Mouse (Mus musculus): ENCODE results near the gene Actr1a.

The Actr1a gene

DNA sequence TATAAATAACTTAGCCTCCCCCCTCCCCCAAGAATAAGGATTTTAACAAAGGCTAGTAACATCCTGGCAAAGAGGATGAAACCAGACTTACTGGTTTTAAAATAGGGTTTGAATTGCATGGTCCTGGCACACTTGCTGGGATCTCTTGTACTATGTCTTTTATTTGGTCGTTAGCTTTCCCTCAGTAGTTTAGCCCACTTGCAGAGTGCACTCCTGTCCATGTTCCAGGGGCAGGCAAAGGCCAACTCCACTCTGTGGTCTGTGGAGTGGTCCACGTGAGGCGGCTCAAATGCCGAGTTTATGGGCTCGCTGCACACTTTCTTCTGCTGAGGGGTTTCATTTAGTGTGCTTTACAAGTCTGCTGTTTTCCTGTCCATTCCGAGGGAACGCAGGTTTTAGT, 4.3 kb upstream of the Actr1a start:
- no peak for DNase-seq (ENCODE audit: low read depth, low spot score)

DNA sequence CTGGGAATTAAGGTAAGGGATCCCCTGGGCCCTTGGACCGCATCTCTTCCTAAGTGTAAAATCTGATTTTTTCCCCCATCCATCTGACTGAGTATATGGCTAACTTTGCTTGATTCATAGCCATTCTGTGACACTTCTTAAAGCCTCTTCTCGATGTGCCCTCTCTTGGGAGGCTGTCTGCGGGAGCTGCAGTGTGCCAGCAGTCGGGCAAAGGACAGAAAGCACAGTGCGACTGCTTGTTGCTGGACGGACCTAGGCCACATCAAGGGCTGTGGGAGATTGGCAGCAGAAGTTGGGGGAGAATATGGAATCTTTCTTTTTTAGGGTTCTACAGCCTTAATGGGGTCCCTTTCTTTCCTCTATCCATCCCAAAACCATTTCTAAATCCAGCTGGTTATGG, 3.8 kb upstream of the Actr1a start:
- DNase-seq (ENCODE audit: low read depth, low spot score), result no peak

DNA sequence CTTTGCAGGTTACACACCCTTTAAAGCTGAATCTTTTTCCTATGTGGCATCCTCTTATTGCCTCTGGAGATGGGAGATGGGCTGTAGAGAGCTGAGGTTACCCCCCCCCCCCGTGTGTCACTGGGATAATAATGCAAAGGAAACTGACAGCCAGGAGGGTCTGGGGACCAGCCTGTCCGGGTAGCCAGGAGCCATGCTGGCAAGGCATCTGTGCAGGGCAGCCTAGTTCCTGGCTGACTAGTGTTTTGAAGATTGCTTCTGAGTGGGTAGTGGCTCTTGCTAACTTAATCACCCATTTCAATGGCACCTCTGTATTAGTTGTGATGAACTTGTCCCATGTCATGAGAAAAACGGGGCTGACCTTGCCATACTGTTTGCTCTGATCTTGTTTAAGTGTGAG, 2.9 kb upstream of the Actr1a start:
- no peak for DNase-seq (ENCODE audit: low read depth, low spot score)

DNA sequence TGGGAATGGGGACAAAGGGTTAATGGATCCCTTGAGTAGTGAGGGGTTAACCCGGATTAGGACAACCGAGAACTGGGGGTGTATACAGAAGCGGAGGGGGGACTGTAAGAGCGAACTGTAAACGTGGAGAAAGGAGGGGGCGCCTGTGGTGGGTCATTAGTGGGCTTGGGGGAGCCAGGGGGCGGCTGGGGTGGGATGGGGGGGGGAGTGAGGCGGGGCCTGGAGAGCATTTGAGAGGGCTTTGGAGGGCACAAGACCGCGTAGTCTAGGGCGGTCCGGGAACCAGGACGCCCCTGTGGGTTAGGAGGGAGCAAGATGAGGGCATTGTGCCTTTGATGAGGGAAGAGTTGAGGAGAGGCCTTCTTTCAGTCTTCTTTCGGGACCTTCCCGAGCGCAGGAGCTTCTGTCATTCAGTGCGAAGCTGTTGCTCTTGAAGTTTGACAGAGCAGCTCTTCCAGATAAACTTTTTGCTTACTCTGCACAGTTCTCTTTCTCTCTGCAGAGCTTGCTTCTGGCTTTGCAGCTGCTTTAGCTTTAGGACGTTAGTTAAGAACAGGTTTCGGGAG, 2.0 kb upstream of the Actr1a start:
- DNase-seq (ENCODE audit: low read depth, low spot score), result no peak

DNA sequence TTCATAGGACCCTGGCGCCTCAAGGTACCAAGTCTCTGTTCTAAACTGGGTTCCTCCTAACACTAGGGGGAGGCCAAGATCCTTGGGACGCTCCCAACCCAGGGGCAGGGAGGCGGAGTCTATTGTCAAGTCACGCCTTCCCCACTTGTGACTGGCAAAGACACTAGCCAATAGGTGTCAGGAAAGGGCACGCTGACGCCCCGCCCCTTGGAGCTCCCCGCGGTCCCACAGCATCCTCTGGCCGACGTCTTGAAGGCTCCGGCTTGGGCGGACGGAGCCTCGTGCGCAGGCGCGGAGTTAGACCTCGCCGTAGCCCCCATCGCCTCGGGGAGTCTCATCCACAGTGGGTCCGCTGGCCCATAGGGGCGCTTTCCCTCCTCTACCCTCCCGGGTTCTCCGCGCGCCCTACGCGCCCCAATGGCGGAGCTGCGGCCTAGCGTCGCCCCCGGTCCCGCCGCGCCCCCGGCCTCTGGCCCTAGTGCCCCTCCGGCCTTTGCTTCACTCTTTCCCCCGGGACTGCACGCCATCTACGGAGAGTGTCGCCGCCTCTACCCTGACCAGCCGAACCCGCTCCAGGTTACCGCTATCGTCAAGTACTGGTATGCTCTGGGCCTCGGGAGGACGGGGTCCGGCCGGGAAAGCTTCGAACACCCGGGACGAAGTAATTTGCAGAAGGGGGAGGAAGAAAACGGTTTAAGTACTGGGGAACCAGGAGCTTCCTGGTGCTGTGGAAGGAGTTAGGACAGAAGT, 1.3 kb upstream of the Actr1a start, which contains the start of gene Sufu:
Gene Sufu, plus strand, starts transcription at position 211 of the 750 bp plus-strand sequence.
- DNase-seq (ENCODE audit: low read depth, low spot score), result peak; percentile 99

DNA sequence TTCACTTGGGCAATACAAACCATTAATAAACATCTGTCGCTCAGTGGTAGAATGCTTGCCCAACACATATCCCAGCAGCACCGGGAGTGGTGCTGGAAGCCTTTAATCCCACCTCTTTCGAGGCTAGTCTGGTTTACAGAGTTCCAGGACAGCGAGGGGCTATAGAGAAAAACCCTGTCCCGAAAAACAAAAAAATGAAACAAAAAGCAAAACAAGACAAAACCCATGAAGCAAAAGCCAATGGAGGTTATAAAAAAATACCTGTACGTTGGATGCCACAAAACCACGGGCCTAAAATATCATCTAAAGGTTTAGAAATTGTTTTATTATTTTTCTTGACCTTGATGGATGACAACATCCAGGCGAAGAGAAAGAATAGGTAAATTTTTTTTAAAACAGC, 561 bp upstream of the Actr1a start:
- DNase-seq (ENCODE audit: low read depth, low spot score), result no peak

DNA sequence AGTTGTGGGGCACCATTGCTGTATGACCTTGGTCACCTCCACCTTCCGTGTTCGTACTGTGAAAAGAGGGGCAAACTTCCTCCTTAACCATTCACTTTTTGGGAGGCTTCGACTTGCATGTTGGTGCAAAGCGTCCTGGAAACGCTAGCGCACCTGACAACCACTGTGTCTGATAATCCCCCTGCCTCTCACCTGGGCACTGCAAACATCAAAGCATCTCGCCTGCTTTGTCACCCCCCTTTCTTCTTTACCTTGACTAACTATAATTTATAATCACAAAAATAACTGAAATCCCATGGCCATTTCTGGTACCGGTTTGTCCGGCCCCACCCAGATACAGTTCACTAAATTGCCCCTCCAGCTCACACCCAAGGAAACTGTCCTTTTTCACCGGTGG, 838 bp downstream of the Actr1a start:
- DNase-seq (ENCODE audit: low read depth, low spot score), result peak; percentile 15

DNA sequence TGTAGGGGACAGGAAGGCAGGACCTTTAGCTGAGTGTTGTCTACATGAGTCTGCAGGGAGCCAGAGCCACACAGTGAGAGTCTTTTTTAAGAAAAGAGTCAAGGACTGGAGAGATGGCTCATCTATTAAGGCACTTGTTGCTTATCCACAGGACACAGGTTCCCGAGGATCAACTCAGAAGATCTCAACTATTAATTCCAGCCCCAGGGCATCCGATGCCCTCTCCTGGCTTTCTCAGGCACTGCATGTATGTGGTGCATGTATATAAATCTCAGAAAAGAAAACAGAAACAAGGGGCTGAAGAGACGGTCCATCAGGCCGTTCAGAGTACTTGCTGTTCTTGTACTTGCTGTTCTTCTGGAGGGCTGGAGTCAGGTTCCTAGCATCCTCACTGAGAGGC, 3.5 kb downstream of the Actr1a start:
- DNase-seq (ENCODE audit: low read depth, low spot score), result no peak

DNA sequence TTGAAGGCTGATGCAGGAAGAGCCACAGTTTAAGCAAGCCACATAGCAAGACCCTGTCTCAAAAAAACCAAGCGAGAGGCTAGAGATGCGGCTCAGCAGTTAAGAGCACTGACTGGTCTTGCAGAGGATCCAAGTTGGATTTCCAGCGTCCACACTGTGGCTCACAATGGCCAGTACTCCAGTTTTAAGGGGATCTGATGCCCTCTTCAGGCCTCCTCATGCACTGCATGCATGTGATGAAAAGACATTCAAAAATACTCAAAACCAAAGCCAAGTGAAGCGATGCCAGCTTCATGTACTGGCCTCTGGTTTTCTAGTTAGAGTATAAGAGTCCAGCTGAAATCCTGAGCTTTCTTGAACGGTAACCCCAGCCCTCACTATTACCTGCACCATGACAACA, 5.7 kb downstream of the Actr1a start:
- DNase-seq (ENCODE audit: low read depth, low spot score), result no peak

DNA sequence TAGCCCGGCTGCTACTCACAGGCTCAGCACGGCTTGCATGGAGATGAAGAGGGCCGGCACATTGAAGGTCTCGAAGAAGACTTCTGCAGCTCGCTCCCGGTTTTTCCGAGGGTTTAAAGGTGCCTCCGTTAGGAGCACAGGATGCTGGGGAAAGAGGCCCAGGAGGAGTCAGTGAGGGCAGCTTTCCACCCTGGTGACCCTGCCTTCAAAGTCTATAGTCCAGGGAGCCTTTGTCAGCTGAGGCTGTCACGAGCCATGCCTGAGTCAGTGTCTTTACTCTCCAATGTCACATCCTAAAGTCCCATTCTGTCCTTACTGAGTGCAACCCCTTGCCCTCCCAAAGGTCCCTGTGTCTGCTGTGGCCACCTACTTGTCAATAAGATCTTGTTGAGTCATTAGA, 13.3 kb downstream of the Actr1a start:
- no peak for DNase-seq (ENCODE audit: low read depth, low spot score)

DNA sequence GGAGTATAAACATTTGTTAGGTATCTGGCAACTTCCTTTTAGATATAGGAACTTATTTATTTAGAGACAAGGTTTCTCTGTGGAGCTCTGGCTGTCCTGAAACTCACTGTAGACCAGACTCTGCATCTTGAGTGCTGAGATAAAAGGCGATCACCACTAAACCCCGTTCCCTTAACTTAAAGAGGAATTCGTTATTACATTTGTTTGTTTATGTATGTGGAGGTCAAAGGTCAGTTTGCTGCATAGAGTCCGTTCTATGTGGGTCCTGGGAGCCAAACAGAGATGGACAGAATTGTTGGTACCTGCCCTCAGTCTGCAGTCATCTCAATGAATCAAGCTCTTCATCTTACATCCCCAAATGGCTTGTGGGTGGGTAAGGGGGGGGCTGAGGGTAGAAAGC, 19.7 kb downstream of the Actr1a start:
- DNase-seq (ENCODE audit: low read depth, low spot score), result no peak

DNA sequence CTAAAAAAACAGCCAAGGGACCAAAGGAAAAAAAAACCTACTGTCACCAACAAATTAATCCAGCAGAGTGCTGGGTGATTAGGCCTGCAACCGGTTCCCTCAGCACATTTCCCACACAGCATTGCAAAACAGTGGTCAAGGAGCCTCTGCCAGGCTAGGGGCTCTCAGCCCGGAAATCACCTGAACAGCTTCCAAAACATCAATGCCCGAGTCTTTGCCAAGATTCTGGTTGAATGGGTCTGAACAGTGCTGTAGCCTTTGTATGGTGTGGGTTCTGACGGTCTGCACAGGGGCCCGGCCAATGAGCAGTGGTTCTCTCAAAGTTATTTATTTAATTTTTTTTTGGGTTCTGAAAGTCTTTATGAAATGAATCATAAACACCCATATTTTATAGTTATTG, 20.1 kb downstream of the Actr1a start:
- no peak for DNase-seq (ENCODE audit: low read depth, low spot score)

DNA sequence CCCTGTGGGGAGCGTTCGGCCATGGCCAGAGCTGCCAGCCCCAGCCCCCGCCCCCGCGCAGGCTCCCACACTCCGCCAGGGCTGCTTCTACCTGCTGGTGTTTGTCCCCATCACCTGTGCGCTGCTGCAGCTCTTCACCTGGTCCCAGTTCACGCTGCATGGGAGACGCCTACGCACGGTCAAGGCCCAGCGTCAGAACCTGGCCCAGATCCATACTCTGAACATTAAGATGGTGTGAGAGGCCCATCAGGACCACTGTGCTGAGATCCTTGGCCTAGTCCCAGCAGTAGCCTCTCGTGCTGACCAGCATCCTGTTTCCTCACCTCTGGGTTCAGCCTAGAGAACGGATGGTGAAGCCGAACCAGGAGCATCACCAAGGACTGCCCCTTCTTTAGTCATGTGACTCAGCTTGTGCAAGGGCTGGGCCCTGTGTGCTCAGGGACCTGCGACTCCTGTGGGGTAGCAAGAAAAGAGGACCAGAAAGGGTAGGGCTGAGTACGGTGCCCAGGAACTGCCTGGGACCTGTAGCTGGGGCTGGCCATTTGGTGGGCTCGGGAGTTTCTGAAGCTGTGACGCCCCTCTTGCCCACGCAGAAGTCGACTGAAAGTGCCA, 21.0 kb downstream of the Actr1a start:
- DNase-seq (ENCODE audit: low read depth, low spot score), result no peak

DNA sequence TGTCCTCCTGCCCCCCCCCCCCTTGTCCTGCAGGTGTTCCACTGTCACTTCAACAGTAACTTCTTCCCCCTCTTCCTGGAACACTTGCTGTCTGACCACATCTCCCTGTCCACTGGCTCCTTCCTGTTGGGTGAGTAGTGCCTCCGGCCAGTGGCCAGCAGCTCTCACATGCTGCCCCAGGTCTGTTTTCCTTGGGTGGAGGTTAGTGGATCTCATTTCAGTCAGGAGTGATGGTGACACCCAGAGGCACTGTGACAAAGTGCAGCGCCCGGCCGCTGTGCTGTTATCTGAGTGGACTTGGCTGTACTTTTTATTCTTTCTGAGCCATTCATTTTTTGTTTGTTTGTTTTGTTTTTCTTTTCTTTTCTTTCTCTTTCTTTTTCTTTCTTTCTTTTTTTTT, 26.3 kb downstream of the Actr1a start:
- no peak for DNase-seq (ENCODE audit: low read depth, low spot score)

DNA sequence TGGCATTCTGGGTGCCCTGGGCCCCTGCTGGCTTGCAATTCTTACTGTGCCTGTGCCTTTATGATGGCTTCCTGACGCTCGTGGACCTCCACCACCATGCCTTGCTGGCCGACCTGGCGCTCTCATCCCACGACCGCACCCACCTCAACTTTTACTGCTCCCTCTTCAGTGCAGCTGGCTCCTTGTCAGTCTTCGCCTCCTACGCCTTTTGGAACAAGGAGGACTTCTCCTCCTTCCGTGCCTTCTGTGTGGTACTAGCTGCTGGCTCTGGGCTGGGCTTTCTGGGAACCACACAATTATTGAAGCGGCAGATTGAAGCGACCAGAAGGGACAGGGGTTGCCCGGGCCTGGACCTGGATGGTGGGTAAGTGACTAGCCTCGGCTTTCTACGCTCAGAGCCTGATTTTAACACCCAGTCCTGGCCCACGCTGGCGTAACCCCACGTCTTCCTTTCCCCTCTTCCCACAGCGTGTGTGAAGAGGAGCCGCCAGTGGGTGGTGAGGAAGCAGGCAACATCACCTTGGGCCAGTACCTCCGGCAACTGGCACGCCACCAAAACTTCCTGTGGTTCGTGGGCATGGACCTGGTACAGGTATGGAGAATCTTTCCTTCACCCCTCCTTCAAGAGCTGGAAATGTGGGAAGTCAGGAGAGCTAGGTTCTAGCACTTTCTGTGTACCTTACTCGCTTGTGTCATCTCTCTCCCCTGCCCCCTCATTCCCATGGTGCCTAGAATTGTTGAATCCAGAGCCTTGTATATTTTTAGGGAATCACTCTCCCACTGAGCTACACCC, 27.6 kb downstream of the Actr1a start:
- no peak for DNase-seq (ENCODE audit: low read depth, low spot score)

DNA sequence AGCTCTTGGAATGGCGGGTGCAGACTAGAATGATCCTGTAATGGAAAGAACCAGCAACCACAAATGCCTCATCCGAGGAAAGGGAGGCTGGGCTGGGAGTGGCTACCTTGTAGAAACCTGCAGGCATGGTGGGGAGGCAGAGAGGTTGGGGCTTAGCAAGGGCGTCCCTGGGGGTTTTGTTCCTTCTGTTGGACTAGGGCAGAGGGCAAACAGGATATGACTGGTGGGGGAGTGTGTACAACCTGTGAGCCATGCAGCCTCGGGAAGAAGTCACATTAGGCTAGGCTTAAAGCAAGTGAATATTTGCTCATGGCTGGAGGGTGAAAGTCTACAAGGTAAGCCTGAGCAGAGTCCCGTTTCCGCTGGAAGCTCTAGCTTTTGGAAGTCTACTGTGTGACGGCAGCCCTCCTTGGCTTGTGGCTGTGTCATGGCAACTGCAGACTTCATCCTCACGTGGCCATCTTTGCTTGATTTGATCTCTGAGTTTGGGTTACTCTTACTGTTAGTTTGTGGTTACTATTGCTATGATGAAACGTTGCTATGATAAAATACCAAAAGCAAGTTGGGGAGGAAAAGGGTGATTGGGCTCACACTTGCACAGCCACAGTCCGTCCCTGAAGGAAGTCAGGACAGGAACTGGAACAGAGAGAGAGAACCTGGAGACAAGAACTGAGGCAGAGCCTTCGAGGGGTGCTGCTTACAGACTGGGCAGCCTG, 32.1 kb downstream of the Actr1a start:
- DNase-seq (ENCODE audit: low read depth, low spot score), result no peak

DNA sequence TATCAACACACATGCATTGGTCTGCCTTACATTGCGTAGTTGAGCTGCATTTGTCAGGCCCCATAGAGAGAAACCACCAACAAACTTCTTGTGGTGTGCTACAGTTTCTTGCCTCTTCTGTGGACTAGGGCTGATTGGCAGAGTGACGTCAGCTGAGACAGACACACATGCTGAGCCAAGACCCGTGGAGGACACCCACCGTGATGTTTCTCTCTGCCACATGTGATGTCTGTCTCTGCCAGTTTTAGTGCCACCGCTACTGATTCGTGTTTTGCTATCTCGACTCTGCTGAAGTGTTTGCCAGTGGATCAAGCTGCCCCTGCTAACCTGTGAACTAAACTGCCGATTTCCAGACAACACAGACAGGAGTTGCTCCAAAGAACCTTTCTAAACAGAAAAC, 33.4 kb downstream of the Actr1a start:
- DNase-seq (ENCODE audit: low read depth, low spot score), result no peak

DNA sequence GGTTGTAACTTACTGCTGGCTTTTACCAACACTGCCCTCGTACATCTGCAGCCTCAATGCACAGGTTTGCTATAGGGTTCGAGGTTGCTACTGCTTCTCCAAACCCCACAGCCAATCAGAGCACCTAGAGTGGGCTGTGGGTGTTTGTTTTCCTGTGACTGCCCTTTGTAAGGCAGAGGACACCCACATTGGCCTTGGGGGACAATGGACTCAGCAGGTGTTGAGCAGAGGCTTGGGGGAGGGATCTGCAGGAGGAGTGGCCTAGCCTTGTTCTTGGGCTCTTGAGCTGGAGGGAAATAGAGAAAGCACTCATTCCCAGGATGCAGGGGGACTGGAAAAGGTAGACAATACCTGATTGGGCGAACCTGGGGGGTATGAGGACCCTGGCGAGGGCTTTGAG, 37.2 kb downstream of the Actr1a start:
- DNase-seq (ENCODE audit: low read depth, low spot score), result no peak

DNA sequence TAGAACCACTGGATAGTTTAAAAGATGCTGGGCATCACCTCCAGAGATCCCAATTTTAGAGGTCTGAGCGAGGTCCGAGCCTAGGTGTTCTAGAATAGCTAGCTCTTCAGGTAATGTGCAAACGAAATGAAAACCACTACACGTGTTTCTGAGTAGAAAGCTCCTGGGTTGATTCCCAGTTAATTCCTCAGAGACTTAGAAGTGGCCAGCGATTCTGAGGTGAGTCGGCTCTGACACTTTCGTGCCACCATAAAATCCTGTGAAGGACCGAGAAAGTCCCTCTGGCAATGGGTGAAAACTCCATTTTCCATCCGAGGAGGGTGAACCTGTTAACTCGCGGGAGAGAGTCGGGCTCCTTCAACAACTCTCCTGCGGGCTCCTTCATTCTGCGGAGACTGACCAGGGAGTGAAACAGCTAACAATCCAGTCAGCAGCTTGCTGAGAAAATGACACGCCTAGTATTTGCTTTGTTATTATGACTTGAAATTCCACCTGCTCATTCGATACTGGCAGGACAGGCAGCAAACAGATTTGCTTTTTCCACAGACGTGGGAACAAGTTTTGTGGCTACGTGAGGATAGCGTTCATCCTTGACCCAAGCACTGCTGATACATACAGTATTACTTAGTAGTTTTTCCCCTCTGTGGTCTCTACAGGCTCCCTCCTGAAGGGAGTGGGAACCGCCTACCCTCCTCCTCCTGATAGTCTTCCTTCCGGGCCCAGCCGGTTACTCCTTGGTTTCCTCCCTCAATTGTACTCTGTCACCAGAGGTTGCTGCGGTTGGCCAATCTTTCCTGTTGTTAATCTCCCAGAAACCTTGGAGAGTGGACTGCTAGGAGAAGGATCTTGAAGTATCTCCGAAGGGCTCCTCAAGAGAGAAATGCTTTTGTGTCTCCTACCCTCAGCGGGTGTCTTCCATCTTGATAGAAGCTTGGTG, 37.9 kb downstream of the Actr1a start:
- DNase-seq (ENCODE audit: low read depth, low spot score), result no peak

DNA sequence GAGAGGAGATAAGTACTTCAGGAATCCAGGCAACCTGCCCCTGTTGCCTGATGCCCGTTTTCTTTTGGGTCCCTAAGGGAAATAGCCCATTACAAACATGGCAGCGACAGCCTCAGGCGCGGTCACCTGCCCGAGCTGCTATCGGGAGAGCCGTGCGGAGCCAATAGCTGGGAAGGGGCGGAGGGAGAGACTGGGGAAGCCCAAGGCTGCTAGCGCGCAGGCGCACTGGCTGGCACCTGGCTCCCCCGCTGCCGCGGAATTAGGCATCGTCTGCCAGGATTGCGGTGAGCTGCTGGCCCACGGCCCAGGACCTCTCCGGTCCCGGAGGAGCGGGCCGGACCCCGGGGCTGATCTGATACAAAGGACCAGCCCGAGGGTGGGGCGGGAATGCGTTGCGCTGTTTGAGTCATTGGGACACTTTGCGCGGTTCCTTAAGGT, 38.8 kb downstream of the Actr1a start:
- DNase-seq (ENCODE audit: low read depth, low spot score), result peak; percentile 58

Measured in c-Kit-negative CD71-positive TER-119-positive erythroid progenitor cells, embryonic 14.5 days (primary cell).